Mouse (Mus musculus): ENCODE results near the gene Foxd1.

GRCm38 (mm10) chr13:98356973-98357425 is 3.0 kb downstream of the Foxd1 start:
- TF ChIP-seq POLR2A (IDR thresholded peaks at IDR 0.05; ENCODE audit: borderline replicate concordance, extremely low read depth, insufficient read depth, insufficient read length, poor library complexity, severe bottlenecking) = no peak
- no peak for TF ChIP-seq CTCF (IDR thresholded peaks at IDR 0.05; ENCODE audit: borderline replicate concordance, extremely low read depth, insufficient read depth, insufficient read length)

Data from brain, embryonic 14.5 days (tissue).